Mouse (Mus musculus) forebrain, embryonic 11.5 days (tissue): Measurements from ENCODE around the gene Rhd. TPM values are rescaled to one million over a fixed set of nuclear protein-coding genes. Genes with fewer than 3 reads are reported as not detected.
"Not testable (repeated sequence)": the region's sequence is repeated elsewhere in the genome, so short reads cannot be mapped to it uniquely, and the experiment has no call there.

ENCODE experiments used
- ATAC-seq: fragments of 200-750 bp; cut with Nextera tagmentation; replicated peaks from 2 replicates; pipeline ENCODE4 v1.8.0; 2017; ENCODE audit warnings: moderate TSS enrichment; ENCODE audit not compliant: low FRiP score
- DNase-seq: peaks from one replicate; pipeline ENCODE4 v3.0.0-alpha.2; 2017; ENCODE audit warnings: low spot score
- H3K27ac ChIP-seq: fragments of 300-500 bp; sonication (generic); 2 replicates; pipeline ENCODE4 v1.5.1; 2014; ENCODE audit warnings: low read depth, low read length
- H3K27me3 ChIP-seq: fragments of 300-500 bp; sonication (generic); 2 replicates; pipeline ENCODE4 v1.6.1; 2014; ENCODE audit warnings: mild to moderate bottlenecking, low read length, mixed read lengths; ENCODE audit not compliant: control insufficient read depth, insufficient read depth
- H3K36me3 ChIP-seq: fragments of 300-500 bp; sonication (generic); 2 replicates; pipeline ENCODE4 v1.6.1; 2014; ENCODE audit warnings: mild to moderate bottlenecking, low read length, moderate library complexity, mixed read lengths; ENCODE audit not compliant: control insufficient read depth, insufficient read depth
- H3K4me1 ChIP-seq: fragments of 300-500 bp; sonication (generic); replicated peaks from 2 replicates; pipeline ENCODE4 v1.6.1; 2014; ENCODE audit warnings: low read length, mixed read lengths; ENCODE audit not compliant: control insufficient read depth, insufficient read depth
- H3K4me2 ChIP-seq: fragments of 300-500 bp; sonication (generic); 2 replicates; pipeline ENCODE4 v1.6.1; 2014; ENCODE audit warnings: low read depth, mild to moderate bottlenecking, low read length, moderate library complexity, mixed read lengths; ENCODE audit not compliant: severe bottlenecking
- H3K4me3 ChIP-seq: fragments of 300-500 bp; sonication (generic); 2 replicates; pipeline ENCODE4 v1.5.1; 2014; ENCODE audit warnings: low read depth, low read length
- H3K9ac ChIP-seq: fragments of 300-500 bp; sonication (generic); 2 replicates; pipeline ENCODE4 v1.6.1; 2014; ENCODE audit warnings: low read length
- H3K9me3 ChIP-seq: fragments of 300-500 bp; sonication (generic); 2 replicates; pipeline ENCODE4 v1.6.1; 2016; ENCODE audit warnings: low read length, mixed read lengths; ENCODE audit not compliant: control insufficient read depth
- WGBS: fragments of 180-500 bp; shearing (Covaris S2); extraction: QIAGEN DNeasy Blood & Tissue Kit; methylation state at CpG from one replicate; pipeline ENCODE4 v1.1.7; 2014; 5-methylcytosine and 5-hydroxymethylcytosine counted together
- polyA plus RNA-seq: library from polyadenylated mRNA; unstranded; fragments of >200 nt; fragmentation: Nextera tagmentation; extraction: Ambion mirVana; gene quantifications from 2 replicates; pipeline ENCODE4 v1.2.1, GENCODE M21; 2014

Rhd gene
- polyA plus RNA-seq, 1 experiment from 2014 or later, result 15.9 TPM

- DNase-seq, result no peak
- WGBS, result 92% methylated on average over 6 of the region's 6 CpGs
- no peak for ATAC-seq
- Histone ChIP-seq H3K4me2 (no peak overlapping the region), H3K9me3 (no peaks in the 10 kb centered on the region), H3K27ac (no peak overlapping the region), H3K4me1 (no peaks in the 10 kb centered on the region), H3K27me3 (no peaks in the 10 kb centered on the region), H3K36me3 (no peaks in the 10 kb centered on the region; the same call in 1 of the 2 replicates), H3K4me3 (no peak overlapping the region), H3K9ac (no peak overlapping the region)
Measured at GRCm38 (mm10) chr4:134897256-134897655, 32.9 kb downstream of the Rhd start.

GRCm38 (mm10) chr4:134901126-134901525, 36.8 kb downstream of the Rhd start:
- ATAC-seq (no peak), DNase-seq (no peak)
- H3K9me3 ChIP-seq, result no peaks in the 10 kb centered on the region
- H3K4me3 ChIP-seq, result no peak overlapping the region
- no peak overlapping the region for H3K9ac ChIP-seq
- peaks cover 8% of the 10 kb centered on the region; the same call in 1 of the 2 replicates for H3K36me3 ChIP-seq
- H3K27me3 ChIP-seq, result no peaks in the 10 kb centered on the region
- H3K27ac ChIP-seq, result no peak overlapping the region
- no peaks in the 10 kb centered on the region for H3K4me1 ChIP-seq
- no peak overlapping the region for H3K4me2 ChIP-seq
- 89% methylated on average over 8 of the region's 8 CpGs for WGBS

GRCm38 (mm10) chr4:134903046-134903445, 38.7 kb downstream of the Rhd start:
- ATAC-seq (no peak), DNase-seq (no peak)
- Histone ChIP-seq H3K9me3 (no peaks in the 10 kb centered on the region), H3K36me3 (peaks cover 8% of the 10 kb centered on the region; the same call in 1 of the 2 replicates), H3K4me1 (no peaks in the 10 kb centered on the region), H3K4me3 (no peak overlapping the region), H3K4me2 (no peak overlapping the region), H3K27me3 (no peaks in the 10 kb centered on the region), H3K27ac (no peak overlapping the region), H3K9ac (no peak overlapping the region)
- 84% methylated on average over 7 of the region's 7 CpGs for WGBS

GRCm38 (mm10) chr4:134911406-134911805, 47.1 kb downstream of the Rhd start:
- not testable (repeated sequence) for ATAC-seq, H3K4me2 ChIP-seq, DNase-seq, H3K27me3 ChIP-seq, H3K36me3 ChIP-seq, H3K27ac ChIP-seq, H3K4me3 ChIP-seq, H3K9ac ChIP-seq, H3K9me3 ChIP-seq, H3K4me1 ChIP-seq
- 96% methylated on average over 6 of the region's 8 CpGs for WGBS

- Histone ChIP-seq H3K4me2 (no peak overlapping the region), H3K4me3 (no peak overlapping the region), H3K4me1 (peaks cover 3% of the 10 kb centered on the region; the same call in 1 of the 2 replicates), H3K9me3 (no peaks in the 10 kb centered on the region; the same call in 1 of the 2 replicates), H3K36me3 (peaks cover 4% of the 10 kb centered on the region; the same call in 1 of the 2 replicates), H3K27me3 (no peaks in the 10 kb centered on the region), H3K9ac (no peak overlapping the region), H3K27ac (no peak overlapping the region)
- DNase-seq (peak; percentile 85), ATAC-seq (0 out of 2 replicates have a peak, but pooled peaks have one; percentile 37)
- WGBS, result 27% methylated on average over 3 of the region's 3 CpGs
Measured at GRCm38 (mm10) chr4:134913413-134913812, 49.1 kb downstream of the Rhd start.

- Histone ChIP-seq H3K4me1 (peaks cover 3% of the 10 kb centered on the region; the same call in 1 of the 2 replicates), H3K4me3 (peak overlapping the region; percentile 85), H3K27me3 (no peaks in the 10 kb centered on the region), H3K9me3 (no peaks in the 10 kb centered on the region; the same call in 1 of the 2 replicates), H3K36me3 (peaks cover 4% of the 10 kb centered on the region; the same call in 1 of the 2 replicates), H3K27ac (peak overlapping the region; percentile 72), H3K9ac (peak overlapping the region; percentile 83), H3K4me2 (peak overlapping the region; percentile 75)
- ATAC-seq, result peak; percentile 55; the same call in 1 of the 2 replicates
- 2% methylated on average over 43 of the region's 43 CpGs for WGBS
- no peak for DNase-seq
Measured at GRCm38 (mm10) chr4:134914122-134914863, 50.0 kb downstream of the Rhd start.

- Histone ChIP-seq H3K4me2 (peak within 1 kb of the TSS; percentile 75), H3K9me3 (no peaks in the 10 kb centered on the region; the same call in 1 of the 2 replicates), H3K27ac (peak within 1 kb of the TSS; percentile 72), H3K4me1 (peaks cover 3% of the 10 kb centered on the region; the same call in 1 of the 2 replicates), H3K4me3 (peak within 1 kb of the TSS; percentile 85), H3K9ac (peak within 1 kb of the TSS; percentile 83), H3K36me3 (peaks cover 4% of the 10 kb centered on the region; the same call in 1 of the 2 replicates), H3K27me3 (no peaks in the 10 kb centered on the region)
- DNase-seq, result peak; percentile 94
- WGBS, result under 1% methylated on average over 25 of the region's 25 CpGs
- peak; percentile 88 for ATAC-seq
Measured at GRCm38 (mm10) chr4:134914864-134915209, 50.5 kb downstream of the Rhd start, which contains the start of gene Tmem50a. Tmem50a (minus strand) TSS chr4:134915024.

GRCm38 (mm10) chr4:134915223-134916050, 51.1 kb downstream of the Rhd start:
- no peaks in the 10 kb centered on the region; the same call in 1 of the 2 replicates for H3K9me3 ChIP-seq
- H3K27me3 ChIP-seq, result no peaks in the 10 kb centered on the region
- ATAC-seq (peak; percentile 24), DNase-seq (no peak)
- H3K9ac ChIP-seq, result no peak overlapping the region; the same call in 1 of the 2 replicates
- peak overlapping the region; percentile 75 for H3K4me2 ChIP-seq
- peak overlapping the region; percentile 85 for H3K4me3 ChIP-seq
- H3K4me1 ChIP-seq, result peaks cover 3% of the 10 kb centered on the region; the same call in 1 of the 2 replicates
- H3K36me3 ChIP-seq, result peaks cover 4% of the 10 kb centered on the region; the same call in 1 of the 2 replicates
- 59% methylated on average over 14 of the region's 14 CpGs for WGBS
- H3K27ac ChIP-seq, result no peak overlapping the region
